Mouse (Mus musculus) cerebellum, adult 11-12 months (tissue): ENCODE data around the gene Rnf212.

Experiments
- DNase-seq: peaks from one replicate; pipeline ENCODE4 v3.0.0; 2022

Gene Rnf212

GRCm38 (mm10) chr5:108711968-108712367 is 62.8 kb downstream of the Rnf212 start:
- no peak for DNase-seq

- no peak for DNase-seq
Measured at GRCm38 (mm10) chr5:108708981-108709731, 65.6 kb downstream of the Rnf212 start.

DNA sequence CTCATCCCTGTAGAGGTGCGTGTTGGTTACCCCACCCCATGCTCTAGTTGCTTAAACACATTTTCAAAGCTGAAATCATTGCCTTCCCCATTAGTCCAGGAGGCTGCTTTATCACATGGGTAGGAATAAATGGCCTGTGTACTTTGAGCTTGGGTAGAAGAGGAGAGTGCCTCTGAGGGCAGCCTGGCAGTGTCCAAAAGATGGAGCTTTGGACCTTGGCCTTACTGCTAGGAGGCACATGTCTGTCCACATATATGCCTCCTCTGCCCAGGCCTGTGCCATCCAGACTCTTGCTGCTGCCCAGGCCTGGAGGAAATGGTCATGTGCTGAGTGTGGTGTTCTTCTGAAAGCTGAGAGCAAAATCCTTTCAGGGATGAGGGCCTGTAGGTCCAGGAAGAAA is 66.4 kb downstream of the Rnf212 start:
- DNase-seq, result no peak

GRCm38 (mm10) chr5:108707758-108708157 is 67.0 kb downstream of the Rnf212 start:
- DNase-seq, result no peak

- DNase-seq, result no peak
Measured at GRCm38 (mm10) chr5:108703754-108704626, 70.8 kb downstream of the Rnf212 start.

- no peak for DNase-seq
Measured at GRCm38 (mm10) chr5:108701341-108702021, 73.3 kb downstream of the Rnf212 start.

DNA sequence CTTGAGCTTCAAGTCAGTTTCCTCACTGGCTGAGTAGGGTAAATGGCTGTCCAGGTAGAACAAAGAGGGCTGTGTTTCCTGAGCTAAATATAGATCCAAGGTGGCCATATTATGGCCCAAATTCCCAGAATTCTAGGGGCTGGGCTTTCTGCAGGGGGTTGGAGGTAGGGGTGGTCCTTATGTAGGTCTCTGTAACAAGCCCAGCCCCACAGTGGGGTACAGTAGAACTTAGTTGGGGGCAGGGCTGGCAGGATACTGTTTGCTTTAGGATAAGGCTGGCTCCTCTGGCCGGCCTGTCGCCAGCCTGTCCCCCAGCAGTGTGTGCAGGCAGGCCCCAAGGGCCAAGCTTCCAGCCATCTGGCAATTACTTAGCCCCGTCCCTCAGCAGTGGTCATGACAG is 74.4 kb downstream of the Rnf212 start:
- no peak for DNase-seq

DNA sequence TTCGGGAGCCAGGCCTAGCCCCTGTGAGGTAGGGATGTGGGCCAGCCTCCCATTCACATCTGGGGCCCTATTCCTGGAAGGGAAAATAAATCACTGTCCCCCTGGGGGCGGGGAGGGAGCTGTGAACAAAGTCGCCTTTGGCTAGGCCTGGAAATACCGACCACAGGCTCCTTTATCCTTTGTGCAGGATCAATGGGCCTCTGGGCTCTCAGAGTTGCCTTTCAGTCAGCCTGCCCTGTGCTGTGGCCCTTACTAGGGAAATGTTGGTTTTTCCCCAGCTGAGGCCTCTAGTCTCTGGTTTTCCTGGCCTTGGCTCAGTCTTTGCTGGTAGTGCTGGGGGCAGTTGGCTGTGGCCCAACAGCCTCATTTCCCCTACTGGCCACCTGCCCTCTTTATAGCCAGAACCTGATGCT is 77.4 kb downstream of the Rnf212 start:
- no peak for DNase-seq

DNA sequence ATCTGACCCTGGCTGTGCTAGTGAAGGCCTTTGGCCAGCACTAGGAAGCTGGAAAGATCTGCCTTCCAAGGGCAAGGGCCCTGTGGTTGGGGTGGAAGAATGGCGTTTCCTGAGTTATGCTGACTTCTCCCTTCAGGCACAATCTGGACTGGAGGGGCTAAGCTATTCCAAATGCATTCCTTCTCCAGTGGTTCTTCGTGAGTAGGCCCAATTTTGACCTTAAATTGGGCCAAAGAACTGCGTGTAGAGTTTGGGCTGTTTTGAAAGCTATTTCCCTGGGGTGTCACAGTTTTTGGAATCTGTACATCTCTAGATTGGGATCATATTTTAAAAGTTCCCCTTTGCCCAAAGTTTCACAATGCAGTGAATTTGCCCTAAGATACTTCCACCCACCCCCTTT is 78.2 kb downstream of the Rnf212 start:
- DNase-seq, result no peak

DNA sequence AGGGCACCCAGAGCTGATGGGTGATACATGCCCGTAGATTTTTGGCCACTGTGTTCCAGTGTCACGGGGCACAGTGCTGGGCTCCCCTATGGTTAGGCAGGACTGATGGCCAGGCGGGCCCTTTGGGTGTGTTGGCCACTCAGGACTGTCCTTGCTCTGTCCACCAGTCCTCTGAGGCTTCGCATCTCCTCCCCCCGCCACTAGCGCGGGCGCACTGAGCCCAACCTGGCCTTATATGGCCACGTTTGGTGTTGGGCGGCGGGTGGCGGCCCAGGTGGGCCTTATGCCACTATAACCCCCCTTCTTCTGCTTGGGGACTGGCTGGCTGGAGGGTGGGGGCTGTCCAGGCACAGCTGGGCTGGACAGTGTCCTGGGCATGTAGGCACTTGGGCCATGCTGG is 78.9 kb downstream of the Rnf212 start:
- no peak for DNase-seq

DNA sequence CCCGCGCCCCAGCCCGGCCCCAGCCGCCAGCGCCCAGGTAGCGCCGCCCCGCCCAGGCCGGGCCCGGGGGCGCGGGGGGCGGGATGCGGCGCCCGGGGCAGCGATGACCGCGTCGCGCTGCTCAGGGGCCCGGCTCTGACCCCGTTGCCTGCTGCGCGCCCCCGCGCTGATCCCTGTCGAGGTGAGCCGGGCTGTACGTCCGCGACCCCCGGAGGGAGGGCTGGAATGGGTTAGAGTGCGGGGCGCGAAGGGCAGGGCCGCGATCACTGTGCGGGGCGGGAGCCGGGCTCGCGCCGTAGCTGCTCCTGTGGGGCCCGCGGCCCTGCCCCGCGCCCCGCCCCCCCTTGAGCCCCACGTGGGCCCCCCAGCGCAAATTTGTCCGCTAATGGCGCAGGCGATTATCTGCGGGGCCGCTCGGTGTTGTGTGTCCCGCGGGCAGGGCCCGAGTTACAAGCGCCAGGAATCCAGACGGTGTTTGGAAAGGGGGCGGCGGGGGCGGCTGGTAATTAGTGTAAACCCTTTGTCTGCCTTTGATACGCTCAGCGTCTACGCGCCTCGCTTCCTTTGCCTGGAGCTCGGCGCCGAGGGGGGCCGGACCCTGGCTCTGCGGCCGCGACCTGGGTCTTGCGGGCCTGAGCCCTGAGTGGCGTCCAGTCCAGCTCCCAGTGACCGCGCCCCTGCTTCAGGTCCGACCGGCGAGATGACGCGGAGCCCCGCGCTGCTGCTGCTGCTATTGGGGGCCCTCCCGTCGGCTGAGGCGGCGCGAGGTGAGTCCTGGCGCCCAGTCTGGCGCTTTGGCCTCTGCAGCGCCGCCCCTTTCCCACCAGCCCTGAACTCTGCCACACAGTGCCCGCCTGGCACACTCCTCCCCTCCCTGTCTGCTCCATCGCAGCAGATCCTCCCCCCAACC is 80.2 kb downstream of the Rnf212 start:
- DNase-seq, result no peak

GRCm38 (mm10) chr5:108693872-108694288 is 80.9 kb downstream of the Rnf212 start:
- no peak for DNase-seq

GRCm38 (mm10) chr5:108692271-108692670 is 82.5 kb downstream of the Rnf212 start, which contains the start of gene Fgfrl1:
Gene Fgfrl1 (plus strand): TSS chr5:108692382.
- DNase-seq, result no peak

- DNase-seq, result no peak
Measured at GRCm38 (mm10) chr5:108691152-108691551, 83.6 kb downstream of the Rnf212 start.

DNA sequence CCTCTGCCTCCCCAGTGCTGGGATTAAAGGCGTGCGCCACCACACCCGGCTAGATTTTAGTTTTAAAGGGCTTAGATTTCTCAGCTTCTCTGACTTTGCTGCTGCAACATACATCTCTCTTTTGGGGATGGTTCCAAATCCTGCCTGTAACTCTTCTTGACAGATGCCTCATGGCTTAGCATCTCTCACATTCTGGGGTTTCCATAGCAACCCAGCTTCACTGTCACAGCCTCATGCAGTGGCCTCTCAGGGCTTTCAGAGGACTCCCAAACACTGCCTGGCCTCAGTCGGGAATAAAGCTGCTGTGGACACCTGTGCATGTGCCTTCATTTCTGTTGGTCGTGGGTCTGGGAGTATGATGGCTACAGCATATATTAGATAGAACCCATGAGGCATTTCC is 85.7 kb downstream of the Rnf212 start:
- no peak for DNase-seq

- no peak for DNase-seq
Measured at GRCm38 (mm10) chr5:108680871-108681270, 93.9 kb downstream of the Rnf212 start.

DNA sequence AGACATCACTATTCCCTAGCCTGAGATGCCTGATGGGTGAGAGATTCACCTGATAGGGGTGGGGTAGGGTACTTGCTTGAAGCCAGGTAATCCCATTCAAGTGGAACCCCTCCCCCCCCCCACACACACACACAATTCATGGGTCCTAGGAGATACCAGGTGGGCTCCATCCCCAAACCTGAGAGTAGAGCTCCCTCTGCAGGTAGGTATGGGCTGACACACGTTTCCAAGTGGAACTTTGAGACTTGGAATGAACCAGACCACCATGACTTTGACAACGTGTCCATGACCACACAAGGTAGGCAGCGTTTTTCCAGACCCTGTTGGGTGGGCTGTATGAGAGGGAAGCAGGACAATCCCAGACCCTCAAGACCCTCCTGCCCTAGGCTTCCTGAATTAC is 94.9 kb downstream of the Rnf212 start:
- DNase-seq, result no peak
